Mouse (Mus musculus) heart, embryonic 10.5 days (tissue): ENCODE data around the gene Cenpi. TPM values are rescaled to one million over a fixed set of nuclear protein-coding genes. Genes with fewer than 3 reads are reported as not detected.

ENCODE experiments used
- DNase-seq: peaks from one replicate; pipeline ENCODE4 v3.0.0-alpha.2; 2017; ENCODE audit warnings: low spot score
- H3K27ac ChIP-seq: fragments of 300-500 bp; sonication (generic); 2 replicates; pipeline ENCODE4 v1.5.1; 2016; ENCODE audit warnings: mild to moderate bottlenecking
- H3K27me3 ChIP-seq: fragments of 300-500 bp; sonication (generic); 2 replicates; pipeline ENCODE4 v1.6.1; 2016; ENCODE audit warnings: mild to moderate bottlenecking; ENCODE audit not compliant: poor library complexity, insufficient read depth, severe bottlenecking
- H3K36me3 ChIP-seq: fragments of 300-500 bp; sonication (generic); 2 replicates; pipeline ENCODE4 v1.6.1; 2016; ENCODE audit warnings: mild to moderate bottlenecking, moderate library complexity
- H3K4me1 ChIP-seq: fragments of 300-500 bp; sonication (generic); 2 replicates; pipeline ENCODE4 v1.6.1; 2016; ENCODE audit warnings: mild to moderate bottlenecking
- H3K4me3 ChIP-seq: fragments of 300-500 bp; sonication (generic); 2 replicates; pipeline ENCODE4 v1.5.1; 2016; ENCODE audit warnings: mild to moderate bottlenecking, moderate library complexity
- H3K9me3 ChIP-seq: fragments of 300-500 bp; sonication (generic); 2 replicates; pipeline ENCODE4 v1.6.1; 2016; ENCODE audit warnings: mild to moderate bottlenecking, moderate library complexity
- WGBS: fragments of 180-500 bp; shearing (Covaris S2); methylation state at CpG from one replicate; pipeline ENCODE4 v1.1.7; 2016; 5-methylcytosine and 5-hydroxymethylcytosine counted together
- polyA plus RNA-seq: library from polyadenylated mRNA; unstranded; fragments of >200 nt; fragmentation: Nextera tagmentation; extraction: Ambion mirVana; gene quantifications from 2 replicates; pipeline ENCODE4 v1.2.1, GENCODE M21; 2016

Cenpi gene
- polyA plus RNA-seq, 1 experiment from 2014 or later: 33.0 TPM

DNA sequence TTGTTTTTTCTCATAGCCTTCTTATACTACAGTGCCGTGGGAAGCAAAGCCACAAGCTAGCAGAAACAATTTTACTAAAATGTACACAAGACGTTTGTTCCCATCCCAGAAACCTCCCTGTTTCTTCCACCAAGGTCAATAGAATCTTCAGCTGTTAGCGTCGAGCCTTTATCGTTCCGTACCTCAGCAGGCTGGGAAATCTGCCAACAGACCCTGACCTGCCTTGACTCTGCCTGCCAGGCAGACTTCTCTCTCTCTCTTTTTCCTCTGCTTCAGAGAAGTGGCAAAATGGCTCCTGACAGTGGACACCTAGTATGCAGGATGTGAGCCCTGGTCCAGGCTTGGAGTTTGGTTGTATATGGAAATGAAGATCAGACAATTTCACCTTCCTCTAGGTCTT is 77.0 kb downstream of the Cenpi start:
- H3K27ac ChIP-seq: no peak overlapping the region
- H3K4me1 ChIP-seq: no peaks in the 10 kb centered on the region
- H3K9me3 ChIP-seq: no peaks in the 10 kb centered on the region
- 78% methylated on average over 6 of the region's 6 CpGs for WGBS
- no peaks in the 10 kb centered on the region for H3K36me3 ChIP-seq
- no peak overlapping the region for H3K4me3 ChIP-seq
- H3K27me3 ChIP-seq: no peaks in the 10 kb centered on the region
- no peak for DNase-seq

DNA sequence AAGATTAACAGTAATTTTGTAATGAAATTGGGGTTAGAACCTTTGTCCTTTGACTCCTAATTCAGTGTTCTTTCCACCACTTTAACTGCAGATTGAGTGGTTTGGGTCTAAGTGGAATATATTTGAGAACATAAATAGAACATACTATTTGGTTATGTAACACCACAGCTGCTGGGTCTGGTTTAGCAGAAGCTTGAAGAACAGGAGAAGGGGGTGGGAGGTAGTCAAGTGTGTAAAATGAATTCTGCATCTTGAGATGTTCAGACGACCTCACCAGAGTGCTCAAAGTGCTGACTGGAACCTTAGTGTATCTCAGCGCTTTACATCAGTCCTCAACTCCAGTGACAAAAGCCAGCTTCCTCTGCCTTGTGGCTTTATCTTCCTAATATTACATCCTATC is 91.1 kb downstream of the Cenpi start:
- Histone ChIP-seq H3K9me3 (no peaks in the 10 kb centered on the region), H3K27me3 (no peaks in the 10 kb centered on the region), H3K27ac (no peak overlapping the region), H3K4me1 (no peaks in the 10 kb centered on the region), H3K4me3 (no peak overlapping the region), H3K36me3 (no peaks in the 10 kb centered on the region)
- WGBS: 47% methylated on average over 2 of the region's 2 CpGs
- DNase-seq: no peak

DNA sequence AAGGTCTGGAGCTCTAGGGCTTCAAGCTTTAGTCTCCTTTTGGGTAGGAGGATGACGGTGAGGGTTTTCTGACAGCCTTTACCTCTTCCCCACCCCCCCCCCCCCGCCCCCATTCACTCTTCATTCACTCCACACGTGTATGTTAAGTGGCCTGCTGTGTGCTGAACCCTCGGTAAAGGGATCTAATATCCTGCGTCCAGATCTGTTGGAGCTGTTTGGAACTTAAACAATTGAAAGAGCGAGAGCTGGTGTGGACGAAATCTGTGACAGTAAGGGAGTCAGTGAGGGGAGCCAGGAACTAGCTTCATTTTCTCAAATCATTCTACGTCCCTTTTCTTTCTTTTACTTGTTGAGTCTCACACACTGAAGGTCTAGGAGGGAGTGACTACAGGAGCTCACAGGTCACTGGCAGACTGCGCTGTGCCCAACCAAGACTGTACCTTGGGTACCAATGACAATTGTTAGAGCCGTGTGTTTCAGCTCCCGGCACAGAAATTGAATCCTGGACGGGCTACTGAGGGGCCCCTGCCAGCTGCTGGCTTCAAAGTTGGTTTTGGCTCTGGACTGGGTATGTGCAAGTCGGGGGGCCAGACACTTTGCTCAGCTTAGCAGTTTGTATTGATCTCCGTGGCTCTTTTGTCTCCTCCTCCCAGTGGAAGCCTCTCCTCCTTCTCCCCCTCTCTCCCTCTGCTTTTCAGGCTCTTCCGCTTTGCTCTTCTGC is 96.1 kb downstream of the Cenpi start, which contains the start of gene Drp2:
TSS of gene Drp2 (plus strand) at position 689 of the 721 bp plus-strand sequence.
- 0 out of 2 replicates have a peak, but pooled peaks cover 4% of the 10 kb centered on the region for H3K27me3 ChIP-seq
- H3K9me3 ChIP-seq: no peaks in the 10 kb centered on the region
- no peak for DNase-seq
- H3K27ac ChIP-seq: peak within 1 kb of the TSS; percentile 32; the same call in 1 of the 2 replicates
- H3K36me3 ChIP-seq: no peaks in the 10 kb centered on the region
- no peaks in the 10 kb centered on the region for H3K4me1 ChIP-seq
- WGBS: 42% methylated on average over 15 of the region's 15 CpGs
- peak within 1 kb of the TSS; percentile 47 for H3K4me3 ChIP-seq

DNA sequence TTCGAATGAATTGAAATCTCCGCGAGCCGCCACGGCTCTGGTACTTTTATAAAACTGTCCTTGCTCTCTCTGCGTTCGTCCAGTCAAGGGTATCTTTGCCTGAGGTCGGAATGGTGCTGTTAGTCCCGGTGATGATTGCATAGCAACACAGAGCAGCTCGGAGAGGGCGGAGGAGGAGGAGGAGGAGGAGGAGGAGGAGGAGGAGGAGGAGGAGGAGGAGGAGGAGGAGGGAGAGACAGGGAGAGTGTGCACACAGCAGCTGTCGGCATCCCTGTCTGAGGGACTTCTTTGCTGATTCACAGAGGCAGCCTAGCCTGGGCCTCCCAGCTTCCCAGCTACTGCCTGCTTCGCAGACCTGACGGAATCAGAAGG is 96.7 kb downstream of the Cenpi start:
- DNase-seq: no peak
- 0 out of 2 replicates have a peak, but pooled peaks cover 4% of the 10 kb centered on the region for H3K27me3 ChIP-seq

DNA sequence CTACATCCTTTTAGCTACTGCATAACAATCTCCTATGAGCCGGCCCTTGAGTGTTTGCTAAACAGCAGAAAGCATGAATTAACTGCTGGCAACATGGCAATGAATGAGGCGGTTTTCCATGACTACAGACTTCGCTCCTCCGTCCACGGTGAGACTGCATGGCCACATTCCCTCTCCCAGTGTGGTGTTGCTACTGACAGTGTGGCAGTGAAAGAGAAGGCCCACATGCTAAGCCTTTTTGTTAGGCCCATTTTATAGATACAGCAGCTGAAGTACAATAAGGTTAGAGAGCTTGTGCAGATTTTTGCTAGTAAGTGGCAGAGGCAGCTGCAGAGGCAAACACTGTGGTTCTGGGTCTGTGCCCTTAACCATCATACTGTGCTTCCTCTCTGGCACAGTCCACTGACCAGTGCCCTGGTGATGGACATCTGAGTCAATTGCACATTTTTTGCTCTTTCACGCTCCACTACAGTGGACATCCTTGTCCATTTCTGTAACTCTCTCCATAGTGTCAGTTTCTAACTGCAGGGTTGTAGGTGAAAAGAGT is 101.5 kb downstream of the Cenpi start:
- H3K36me3 ChIP-seq: no peaks in the 10 kb centered on the region
- no peak overlapping the region for H3K27ac ChIP-seq
- no peaks in the 10 kb centered on the region for H3K9me3 ChIP-seq
- 90% methylated on average over 6 of the region's 6 CpGs for WGBS
- 0 out of 2 replicates have a peak, but pooled peaks cover 4% of the 10 kb centered on the region for H3K27me3 ChIP-seq
- H3K4me3 ChIP-seq: no peak overlapping the region
- no peak for DNase-seq
- H3K4me1 ChIP-seq: no peaks in the 10 kb centered on the region

More for the DNA sequence above, 96.7 kb downstream of the Cenpi start:
- H3K4me1 ChIP-seq: no peaks in the 10 kb centered on the region
- peak overlapping the region; percentile 32; the same call in 1 of the 2 replicates for H3K27ac ChIP-seq
- peak overlapping the region; percentile 47 for H3K4me3 ChIP-seq
- no peaks in the 10 kb centered on the region for H3K9me3 ChIP-seq
- no peaks in the 10 kb centered on the region for H3K36me3 ChIP-seq
- 29% methylated on average over 12 of the region's 14 CpGs for WGBS

DNA sequence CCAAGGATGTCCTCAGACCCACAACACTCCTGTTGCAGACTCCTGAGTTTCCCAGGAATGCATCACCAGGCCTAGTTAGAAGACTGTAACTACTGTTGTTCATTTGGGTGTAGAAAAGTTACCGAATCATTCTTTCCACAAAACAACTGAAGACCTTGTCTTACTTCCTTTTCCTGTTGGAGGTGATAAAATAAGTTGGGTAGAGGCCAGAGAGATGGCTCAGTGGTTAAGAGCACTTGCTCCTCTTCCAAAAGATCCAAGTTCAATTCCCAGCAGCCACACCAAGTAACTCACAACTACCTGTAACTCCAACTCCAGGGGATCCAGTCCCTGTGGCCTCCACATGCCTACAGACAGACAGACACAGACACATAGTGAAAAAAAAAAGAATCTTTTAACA is 104.2 kb downstream of the Cenpi start:
- no peaks in the 10 kb centered on the region for H3K36me3 ChIP-seq
- no peak overlapping the region for H3K27ac ChIP-seq
- no peaks in the 10 kb centered on the region for H3K9me3 ChIP-seq
- H3K4me3 ChIP-seq: no peak overlapping the region
- H3K27me3 ChIP-seq: no peaks in the 10 kb centered on the region
- no peak for DNase-seq
- WGBS: 77% methylated on average over 1 of the region's 1 CpGs
- no peaks in the 10 kb centered on the region for H3K4me1 ChIP-seq

Other genes with a start within 250 kb of the Cenpi start
- 49.1 and 49.9 TPM in 2 replicates for gene Cstf2, start 248.9 kb upstream of the Cenpi start, polyA plus RNA-seq
- 0.10 and 0.14 TPM in 2 replicates for gene Xkrx, start 146.0 kb upstream of the Cenpi start, polyA plus RNA-seq
- gene Arl13a, start 120.6 kb upstream of the Cenpi start, polyA plus RNA-seq: not detected in 2 replicates
- gene Nox1, start 86.1 kb upstream of the Cenpi start, polyA plus RNA-seq: 0.08 and 0.15 TPM in 2 replicates
- gene Trmt2b, start 31.1 kb upstream of the Cenpi start, polyA plus RNA-seq: 20.7 and 29.8 TPM in 2 replicates
- 1.3 and 2.5 TPM in 2 replicates for gene Tmem35a, start 12.9 kb upstream of the Cenpi start, polyA plus RNA-seq
- 0.55 and 0.83 TPM in 2 replicates for gene Drp2, start 96.5 kb downstream of the Cenpi start, polyA plus RNA-seq
- gene Taf7l, start 168.4 kb downstream of the Cenpi start, polyA plus RNA-seq: 0.18 TPM in 1 of 2 replicates, not detected in the other
- 99.7 and 120 TPM in 2 replicates for gene Timm8a1, start 233.8 kb downstream of the Cenpi start, polyA plus RNA-seq